Mouse (Mus musculus) spleen, adult 18-20 months (tissue): Measurements from ENCODE around the gene Usp38.

Experiments
- DNase-seq, 2 experiments: peaks; one replicate each; pipeline ENCODE4 v3.0.0; 2022; ENCODE audit warnings: mixed read lengths in 2 of 2

The Usp38 gene

GRCm38 (mm10) chr8:80961070-80961609 lies 53.6 kb downstream of the Usp38 start:
- no peak for DNase-seq

GRCm38 (mm10) chr8:80959588-80960268 lies 55.0 kb downstream of the Usp38 start:
- DNase-seq, result no peak

DNA sequence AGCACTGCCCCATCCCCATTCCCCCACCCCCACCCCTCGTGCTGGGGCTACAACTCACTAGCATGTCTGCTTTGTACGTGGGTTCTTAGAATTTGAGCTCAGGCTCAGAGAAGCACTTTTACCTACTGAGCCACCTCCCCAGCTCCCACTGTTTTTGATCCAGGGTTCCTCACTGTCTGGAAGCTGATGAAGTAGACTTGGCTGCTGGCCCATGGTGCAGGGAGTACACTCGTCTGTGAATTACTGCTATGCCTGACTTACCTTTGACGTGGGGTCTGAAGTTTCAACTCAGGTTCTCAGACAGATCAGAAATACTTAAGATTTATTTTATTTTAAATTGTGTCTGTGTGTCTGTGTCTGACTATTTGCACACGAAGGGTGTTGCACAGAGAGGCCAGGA lies 57.0 kb downstream of the Usp38 start:
- no peak for DNase-seq

- DNase-seq, result no peak
Observed at GRCm38 (mm10) chr8:80952973-80953372, 61.8 kb downstream of the Usp38 start.

DNA sequence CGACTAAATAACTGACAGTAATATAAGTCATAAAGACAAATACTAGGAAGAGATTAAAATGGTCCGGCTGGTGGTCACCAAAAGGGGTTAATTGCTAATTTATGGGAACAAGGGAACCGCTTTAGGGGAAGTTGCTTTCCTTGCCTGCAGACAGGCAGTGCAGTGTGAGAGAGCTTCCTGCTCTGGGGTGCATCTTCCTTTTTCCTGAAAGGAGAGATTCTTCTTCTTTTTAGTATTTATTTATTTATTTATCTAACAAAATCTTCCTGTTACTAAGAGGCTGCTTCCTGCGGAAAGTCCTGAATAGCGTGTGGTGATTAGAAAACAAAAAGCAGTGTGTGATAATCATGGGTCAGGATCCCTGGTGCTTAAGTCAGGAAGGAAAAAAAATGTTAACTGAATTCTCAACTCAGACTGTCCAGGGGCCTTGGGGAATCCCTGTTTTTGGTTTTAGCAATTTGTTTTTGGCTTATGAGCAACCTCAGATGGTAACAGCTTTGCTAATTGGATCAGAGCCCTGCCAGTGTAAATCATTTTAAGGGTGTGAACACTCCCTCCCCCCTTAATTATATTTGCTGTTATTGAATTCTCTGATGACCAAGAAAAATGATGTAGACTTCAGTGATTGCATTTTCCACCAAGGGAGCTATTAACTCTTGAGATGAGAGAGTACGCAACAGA lies 62.4 kb downstream of the Usp38 start:
- DNase-seq, result no peak

GRCm38 (mm10) chr8:80948405-80949183 lies 66.1 kb downstream of the Usp38 start:
- no peak for DNase-seq

- DNase-seq, result no peak
Observed at GRCm38 (mm10) chr8:80943742-80944141, 71.0 kb downstream of the Usp38 start.

- no peak for DNase-seq
Observed at GRCm38 (mm10) chr8:80941621-80942020, 73.1 kb downstream of the Usp38 start.

DNA sequence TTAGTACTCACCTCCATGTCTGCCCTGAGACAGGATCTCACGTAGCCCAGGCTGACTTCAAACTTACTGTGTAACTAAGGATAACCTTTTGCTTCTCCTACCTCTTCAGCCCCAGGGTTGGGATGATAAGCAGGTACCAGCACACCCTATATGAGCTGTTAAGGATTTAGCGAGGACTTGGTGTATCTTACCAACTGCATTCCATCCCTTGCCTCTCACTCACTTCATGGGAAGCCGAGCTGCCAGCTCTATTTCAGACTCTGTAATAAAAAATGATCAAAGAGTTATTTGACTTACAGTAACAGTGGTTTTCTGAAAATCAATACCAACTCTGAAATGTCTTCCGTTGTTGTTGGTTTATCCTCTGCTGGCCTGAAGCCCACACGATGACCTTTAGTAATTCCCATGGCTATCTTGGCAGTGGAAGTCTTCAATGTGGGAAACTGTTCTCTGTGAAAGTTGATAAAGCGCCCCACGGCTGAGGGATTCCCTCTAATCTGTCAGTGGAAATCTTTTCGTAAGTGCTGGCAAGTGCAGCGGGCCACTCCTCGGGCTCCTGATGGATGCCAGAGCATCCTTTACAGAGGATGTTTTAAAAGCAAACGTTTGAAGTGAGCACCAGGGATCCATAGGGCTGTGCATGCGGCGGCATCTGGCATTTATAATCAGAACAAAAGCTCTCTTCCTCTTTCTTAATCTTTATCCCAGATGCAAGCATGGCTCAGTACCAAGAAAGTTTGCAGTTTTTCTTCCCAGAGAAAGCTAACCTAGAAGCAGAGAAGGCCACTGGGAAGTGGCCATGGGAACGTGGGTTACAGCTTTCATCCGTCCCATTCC lies 76.7 kb downstream of the Usp38 start:
- no peak for DNase-seq
